Mouse (Mus musculus): ENCODE data around the gene Agpat2. TPM values are rescaled to one million over a fixed set of nuclear protein-coding genes. Genes with fewer than 3 reads are reported as not detected.

Gene Agpat2
- polyA plus RNA-seq, 1 experiment from 2014 or later, result 41.1 TPM

GRCm38 (mm10) chr2:26635489-26636324 is 31.5 kb upstream of the Agpat2 start:
- Histone ChIP-seq H3K4me3 (no peak overlapping the region), H3K36me3 (peaks cover 46% of the 10 kb centered on the region), H3K27me3 (no peaks in the 10 kb centered on the region), H3K4me1 (peaks cover 23% of the 10 kb centered on the region), H3K27ac (no peak overlapping the region), H3K9ac (no peak overlapping the region), H3K4me2 (no peak overlapping the region), H3K9me3 (no peaks in the 10 kb centered on the region)
- 72% methylated on average over 21 of the region's 21 CpGs for WGBS
- ATAC-seq (ENCODE audit: borderline replicate concordance, extremely low read depth, low FRiP score, low TSS enrichment), result no peak

GRCm38 (mm10) chr2:26634629-26635488 is 30.6 kb upstream of the Agpat2 start:
- H3K9me3 ChIP-seq, result no peaks in the 10 kb centered on the region
- WGBS, result 49% methylated on average over 12 of the region's 12 CpGs
- peaks cover 46% of the 10 kb centered on the region for H3K36me3 ChIP-seq
- no peak overlapping the region for H3K4me2 ChIP-seq
- H3K27me3 ChIP-seq, result no peaks in the 10 kb centered on the region
- peaks cover 25% of the 10 kb centered on the region for H3K4me1 ChIP-seq
- H3K27ac ChIP-seq, result no peak overlapping the region
- no peak overlapping the region for H3K9ac ChIP-seq
- no peak for ATAC-seq (ENCODE audit: borderline replicate concordance, extremely low read depth, low FRiP score, low TSS enrichment)
- no peak overlapping the region for H3K4me3 ChIP-seq

- Histone ChIP-seq H3K27ac (no peak overlapping the region), H3K4me3 (no peak overlapping the region), H3K9ac (no peak overlapping the region), H3K4me2 (no peak overlapping the region), H3K9me3 (no peaks in the 10 kb centered on the region), H3K36me3 (peaks cover 46% of the 10 kb centered on the region), H3K27me3 (no peaks in the 10 kb centered on the region), H3K4me1 (peaks cover 33% of the 10 kb centered on the region)
- no peak for ATAC-seq (ENCODE audit: borderline replicate concordance, extremely low read depth, low FRiP score, low TSS enrichment)
- 66% methylated on average over 4 of the region's 4 CpGs for WGBS
Measured at GRCm38 (mm10) chr2:26633953-26634530, 29.8 kb upstream of the Agpat2 start.

- WGBS, result 75% methylated on average over 16 of the region's 16 CpGs
- Histone ChIP-seq H3K9me3 (no peaks in the 10 kb centered on the region), H3K27ac (no peak overlapping the region), H3K27me3 (no peaks in the 10 kb centered on the region), H3K4me3 (no peak overlapping the region), H3K9ac (no peak overlapping the region), H3K4me1 (peaks cover 29% of the 10 kb centered on the region), H3K4me2 (no peak overlapping the region), H3K36me3 (peaks cover 35% of the 10 kb centered on the region)
- no peak for ATAC-seq (ENCODE audit: borderline replicate concordance, extremely low read depth, low FRiP score, low TSS enrichment)
Measured at GRCm38 (mm10) chr2:26632541-26633395, 28.6 kb upstream of the Agpat2 start.

GRCm38 (mm10) chr2:26628792-26629437 is 24.7 kb upstream of the Agpat2 start:
- Histone ChIP-seq H3K9me3 (no peaks in the 10 kb centered on the region), H3K9ac (peak overlapping the region; percentile 79), H3K4me3 (peak overlapping the region; percentile 58), H3K36me3 (no peaks in the 10 kb centered on the region), H3K4me2 (peak overlapping the region; percentile 99), H3K4me1 (peaks cover 24% of the 10 kb centered on the region), H3K27ac (no peak overlapping the region), H3K27me3 (no peaks in the 10 kb centered on the region)
- ATAC-seq (ENCODE audit: borderline replicate concordance, extremely low read depth, low FRiP score, low TSS enrichment), result peak; percentile 53
- 25% methylated on average over 5 of the region's 5 CpGs for WGBS

GRCm38 (mm10) chr2:26627921-26628739 is 23.9 kb upstream of the Agpat2 start, which contains the start of gene Fam69b:
Gene Fam69b (plus strand): TSS chr2:26628457.
- no peak within 1 kb of the TSS for H3K27ac ChIP-seq
- no peaks in the 10 kb centered on the region for H3K9me3 ChIP-seq
- peak; percentile 34; the same call in 1 of the 2 replicates for ATAC-seq (ENCODE audit: borderline replicate concordance, extremely low read depth, low FRiP score, low TSS enrichment)
- under 1% methylated on average over 59 of the region's 70 CpGs for WGBS
- peaks cover 24% of the 10 kb centered on the region for H3K4me1 ChIP-seq
- no peaks in the 10 kb centered on the region for H3K36me3 ChIP-seq
- H3K4me3 ChIP-seq, result peak within 1 kb of the TSS; percentile 58
- peak within 1 kb of the TSS; percentile 79 for H3K9ac ChIP-seq
- peak within 1 kb of the TSS; percentile 99 for H3K4me2 ChIP-seq
- H3K27me3 ChIP-seq, result no peaks in the 10 kb centered on the region

- H3K4me1 ChIP-seq, result peaks cover 24% of the 10 kb centered on the region
- H3K36me3 ChIP-seq, result no peaks in the 10 kb centered on the region
- no peak overlapping the region for H3K4me3 ChIP-seq
- H3K9me3 ChIP-seq, result no peaks in the 10 kb centered on the region
- no peak overlapping the region for H3K4me2 ChIP-seq
- no peak overlapping the region for H3K27ac ChIP-seq
- no peaks in the 10 kb centered on the region for H3K27me3 ChIP-seq
- 50% methylated on average over 3 of the region's 3 CpGs for whole genome bisulfite sequencing
- no peak overlapping the region for H3K9ac ChIP-seq
- ATAC-seq (ENCODE audit: borderline replicate concordance, extremely low read depth, low FRiP score, low TSS enrichment), result no peak
Measured at GRCm38 (mm10) chr2:26626081-26626480, 21.9 kb upstream of the Agpat2 start.

- no peak overlapping the region for H3K9ac ChIP-seq
- H3K27me3 ChIP-seq, result no peaks in the 10 kb centered on the region
- ATAC-seq (ENCODE audit: borderline replicate concordance, extremely low read depth, low FRiP score, low TSS enrichment), result no peak
- H3K36me3 ChIP-seq, result no peaks in the 10 kb centered on the region
- no peaks in the 10 kb centered on the region for H3K9me3 ChIP-seq
- no peak overlapping the region for H3K4me2 ChIP-seq
- 75% methylated on average over 3 of the region's 3 CpGs for WGBS
- no peak overlapping the region for H3K4me3 ChIP-seq
- H3K4me1 ChIP-seq, result peaks cover 24% of the 10 kb centered on the region
- no peak overlapping the region for H3K27ac ChIP-seq
Measured at GRCm38 (mm10) chr2:26625419-26625818, 21.2 kb upstream of the Agpat2 start.

GRCm38 (mm10) chr2:26622984-26623383 is 18.8 kb upstream of the Agpat2 start:
- H3K4me1 ChIP-seq, result 0 out of 2 replicates have a peak, but pooled peaks cover 4% of the 10 kb centered on the region
- H3K36me3 ChIP-seq, result no peaks in the 10 kb centered on the region
- no peaks in the 10 kb centered on the region for H3K9me3 ChIP-seq
- WGBS, result 56% methylated on average over 5 of the region's 5 CpGs
- H3K27ac ChIP-seq, result no peak overlapping the region
- peaks cover 6% of the 10 kb centered on the region; the same call in 1 of the 2 replicates for H3K27me3 ChIP-seq
- ATAC-seq (ENCODE audit: borderline replicate concordance, extremely low read depth, low FRiP score, low TSS enrichment), result no peak
- H3K9ac ChIP-seq, result no peak overlapping the region
- no peak overlapping the region for H3K4me3 ChIP-seq
- H3K4me2 ChIP-seq, result no peak overlapping the region

- no peak for ATAC-seq (ENCODE audit: borderline replicate concordance, extremely low read depth, low FRiP score, low TSS enrichment)
- Histone ChIP-seq H3K4me1 (no peaks in the 10 kb centered on the region), H3K4me3 (no peak overlapping the region), H3K36me3 (no peaks in the 10 kb centered on the region), H3K9me3 (no peaks in the 10 kb centered on the region), H3K27me3 (peaks cover 6% of the 10 kb centered on the region; the same call in 1 of the 2 replicates), H3K4me2 (no peak overlapping the region), H3K27ac (no peak overlapping the region), H3K9ac (no peak overlapping the region)
- 39% methylated on average over 2 of the region's 2 CpGs for WGBS
Measured at GRCm38 (mm10) chr2:26621246-26621645, 17.0 kb upstream of the Agpat2 start.

Measured in lung, embryonic 15.5 days (tissue).